Mouse (Mus musculus): ENCODE measurements around the gene Txndc8.

Txndc8 gene

DNA sequence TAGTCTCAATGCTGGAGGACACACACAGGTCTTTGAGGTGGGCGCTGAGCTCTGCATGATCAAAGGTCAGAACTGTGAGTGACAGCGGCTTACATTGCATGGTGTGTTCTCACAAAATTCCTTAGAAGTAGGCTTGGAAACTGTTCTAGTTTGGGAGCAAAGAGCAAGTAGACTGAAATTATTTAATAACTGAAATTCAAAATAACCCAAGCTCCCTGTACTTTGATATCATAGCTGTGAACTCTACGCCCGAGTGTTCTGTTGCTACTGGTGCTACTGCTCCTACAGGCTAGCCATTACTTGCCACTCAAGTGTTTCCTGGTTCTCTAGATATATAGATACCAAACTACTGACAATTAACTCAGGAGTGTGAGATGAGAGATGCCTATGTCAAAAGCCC lies 43.4 kb downstream of the Txndc8 start:
- TF ChIP-seq CTCF (conservative IDR thresholded peaks at IDR 0.05; ENCODE audit: low read length) (no peak), NANOG (IDR thresholded peaks at IDR 0.05; ENCODE audit: borderline replicate concordance, low read length) (no peak), POU5F1 (IDR thresholded peaks at IDR 0.05; ENCODE audit: borderline replicate concordance, low read length) (no peak)

DNA sequence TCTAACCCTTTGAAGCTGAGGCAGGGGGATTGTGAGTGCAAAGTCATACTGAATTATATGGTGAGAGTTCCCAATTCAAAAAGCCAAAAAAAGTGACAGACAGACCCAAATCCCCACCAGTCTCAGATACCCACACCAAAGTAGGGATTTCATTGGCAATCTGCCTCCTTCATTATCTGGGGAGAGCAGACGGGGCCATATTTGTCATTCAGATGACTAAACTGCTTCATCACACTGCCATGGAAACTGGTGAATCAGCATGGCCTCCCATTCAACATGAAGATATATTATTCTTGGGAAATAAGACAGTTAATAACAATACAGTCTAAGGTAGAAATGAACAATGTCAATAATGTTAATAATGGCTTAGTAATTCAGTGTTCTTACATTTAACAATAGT lies 44.8 kb downstream of the Txndc8 start:
- TF ChIP-seq CTCF (conservative IDR thresholded peaks at IDR 0.05; ENCODE audit: low read length): no peak
- no peak for TF ChIP-seq NANOG (IDR thresholded peaks at IDR 0.05; ENCODE audit: borderline replicate concordance, low read length)
- no peak for TF ChIP-seq POU5F1 (IDR thresholded peaks at IDR 0.05; ENCODE audit: borderline replicate concordance, low read length)
- Histone ChIP-seq H3K27me3 (ENCODE audit: insufficient read depth, low read length) (0 out of 2 replicates have a peak, but pooled peaks cover 1% of the 10 kb centered on the region), H3K4me3 (replicated peaks; ENCODE audit: low read length) (no peak overlapping the region), H3K36me3 (ENCODE audit: insufficient read depth, low read length) (no peaks in the 10 kb centered on the region), H3K9me3 (ENCODE audit: low read length) (no peaks in the 10 kb centered on the region), H3K4me1 (replicated peaks; ENCODE audit: low read depth, low read length) (peaks cover 2% of the 10 kb centered on the region; the same call in 1 of the 2 replicates)

More for the DNA sequence above, 43.4 kb downstream of the Txndc8 start:
- Histone ChIP-seq H3K36me3 (ENCODE audit: insufficient read depth, low read length) (no peaks in the 10 kb centered on the region), H3K4me3 (replicated peaks; ENCODE audit: low read length) (no peak overlapping the region), H3K9me3 (ENCODE audit: low read length) (no peaks in the 10 kb centered on the region), H3K27me3 (ENCODE audit: insufficient read depth, low read length) (no peaks in the 10 kb centered on the region), H3K4me1 (replicated peaks; ENCODE audit: low read depth, low read length) (no peaks in the 10 kb centered on the region)

DNA sequence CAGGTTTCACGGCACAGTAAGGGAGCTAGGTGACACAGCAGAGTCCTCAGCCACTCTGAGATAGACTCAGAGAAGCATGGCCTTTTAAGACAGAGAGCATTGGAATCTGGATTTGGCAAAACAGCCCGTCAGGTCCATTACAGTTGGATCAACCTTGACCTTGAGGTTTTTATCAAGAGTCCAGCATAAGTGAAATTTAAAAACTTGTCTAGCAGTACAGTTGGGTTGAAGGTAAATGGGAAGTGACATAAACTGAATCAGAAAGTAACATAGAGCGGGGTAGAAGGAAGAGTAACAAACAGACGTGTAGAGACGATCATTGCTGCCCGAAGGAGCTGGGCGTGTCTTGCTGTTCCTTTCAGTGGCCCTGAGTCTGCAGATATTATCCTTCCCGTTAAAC lies 49.9 kb downstream of the Txndc8 start:
- Histone ChIP-seq H3K36me3 (ENCODE audit: insufficient read depth, low read length) (peaks cover under 1% of the 10 kb centered on the region; the same call in 1 of the 2 replicates), H3K27me3 (ENCODE audit: insufficient read depth, low read length) (0 out of 2 replicates have a peak, but pooled peaks cover 9% of the 10 kb centered on the region), H3K9me3 (ENCODE audit: low read length) (no peaks in the 10 kb centered on the region), H3K4me1 (replicated peaks; ENCODE audit: low read depth, low read length) (peaks cover 38% of the 10 kb centered on the region), H3K4me3 (replicated peaks; ENCODE audit: low read length) (no peak overlapping the region)
- TF ChIP-seq POU5F1 (IDR thresholded peaks at IDR 0.05; ENCODE audit: borderline replicate concordance, low read length) (no peak), NANOG (IDR thresholded peaks at IDR 0.05; ENCODE audit: borderline replicate concordance, low read length) (no peak), CTCF (conservative IDR thresholded peaks at IDR 0.05; ENCODE audit: low read length) (no peak)

DNA sequence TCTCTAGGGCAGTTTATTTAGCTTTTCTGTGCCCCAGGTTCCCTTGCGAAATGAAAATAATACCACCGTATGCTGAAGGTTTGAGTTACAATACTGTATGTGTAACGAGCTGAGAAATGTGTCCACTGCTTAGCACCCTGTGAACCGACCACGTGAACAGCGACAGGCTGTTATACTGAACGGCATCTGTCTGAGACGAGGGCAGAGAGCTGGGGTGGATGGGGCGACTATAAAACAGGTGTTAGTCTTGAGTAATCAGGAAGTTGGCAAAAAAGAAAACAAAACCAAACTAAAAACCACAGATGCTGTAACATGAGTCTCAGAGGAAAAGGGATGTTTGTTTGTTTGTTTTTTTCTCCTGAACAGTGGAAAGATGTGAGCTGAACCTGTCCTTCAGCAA lies 50.8 kb downstream of the Txndc8 start:
- Histone ChIP-seq H3K4me1 (replicated peaks; ENCODE audit: low read depth, low read length) (peaks cover 47% of the 10 kb centered on the region), H3K27me3 (ENCODE audit: insufficient read depth, low read length) (0 out of 2 replicates have a peak, but pooled peaks cover 9% of the 10 kb centered on the region), H3K9me3 (ENCODE audit: low read length) (no peaks in the 10 kb centered on the region), H3K36me3 (ENCODE audit: insufficient read depth, low read length) (peaks cover 8% of the 10 kb centered on the region), H3K4me3 (replicated peaks; ENCODE audit: low read length) (no peak overlapping the region)
- TF ChIP-seq NANOG (IDR thresholded peaks at IDR 0.05; ENCODE audit: borderline replicate concordance, low read length) (no peak), CTCF (conservative IDR thresholded peaks at IDR 0.05; ENCODE audit: low read length) (no peak), POU5F1 (IDR thresholded peaks at IDR 0.05; ENCODE audit: borderline replicate concordance, low read length) (no peak)

GRCm38 (mm10) chr4:57957200-57958085 lies 51.5 kb downstream of the Txndc8 start:
- Histone ChIP-seq H3K4me1 (replicated peaks; ENCODE audit: low read depth, low read length) (peaks cover 53% of the 10 kb centered on the region), H3K27me3 (ENCODE audit: insufficient read depth, low read length) (0 out of 2 replicates have a peak, but pooled peaks cover 9% of the 10 kb centered on the region), H3K9me3 (ENCODE audit: low read length) (no peaks in the 10 kb centered on the region), H3K36me3 (ENCODE audit: insufficient read depth, low read length) (peaks cover 14% of the 10 kb centered on the region), H3K4me3 (replicated peaks; ENCODE audit: low read length) (peak overlapping the region; percentile 79)
- no peak for TF ChIP-seq POU5F1 (IDR thresholded peaks at IDR 0.05; ENCODE audit: borderline replicate concordance, low read length)
- TF ChIP-seq NANOG (IDR thresholded peaks at IDR 0.05; ENCODE audit: borderline replicate concordance, low read length): no peak
- TF ChIP-seq CTCF (conservative IDR thresholded peaks at IDR 0.05; ENCODE audit: low read length): no peak

DNA sequence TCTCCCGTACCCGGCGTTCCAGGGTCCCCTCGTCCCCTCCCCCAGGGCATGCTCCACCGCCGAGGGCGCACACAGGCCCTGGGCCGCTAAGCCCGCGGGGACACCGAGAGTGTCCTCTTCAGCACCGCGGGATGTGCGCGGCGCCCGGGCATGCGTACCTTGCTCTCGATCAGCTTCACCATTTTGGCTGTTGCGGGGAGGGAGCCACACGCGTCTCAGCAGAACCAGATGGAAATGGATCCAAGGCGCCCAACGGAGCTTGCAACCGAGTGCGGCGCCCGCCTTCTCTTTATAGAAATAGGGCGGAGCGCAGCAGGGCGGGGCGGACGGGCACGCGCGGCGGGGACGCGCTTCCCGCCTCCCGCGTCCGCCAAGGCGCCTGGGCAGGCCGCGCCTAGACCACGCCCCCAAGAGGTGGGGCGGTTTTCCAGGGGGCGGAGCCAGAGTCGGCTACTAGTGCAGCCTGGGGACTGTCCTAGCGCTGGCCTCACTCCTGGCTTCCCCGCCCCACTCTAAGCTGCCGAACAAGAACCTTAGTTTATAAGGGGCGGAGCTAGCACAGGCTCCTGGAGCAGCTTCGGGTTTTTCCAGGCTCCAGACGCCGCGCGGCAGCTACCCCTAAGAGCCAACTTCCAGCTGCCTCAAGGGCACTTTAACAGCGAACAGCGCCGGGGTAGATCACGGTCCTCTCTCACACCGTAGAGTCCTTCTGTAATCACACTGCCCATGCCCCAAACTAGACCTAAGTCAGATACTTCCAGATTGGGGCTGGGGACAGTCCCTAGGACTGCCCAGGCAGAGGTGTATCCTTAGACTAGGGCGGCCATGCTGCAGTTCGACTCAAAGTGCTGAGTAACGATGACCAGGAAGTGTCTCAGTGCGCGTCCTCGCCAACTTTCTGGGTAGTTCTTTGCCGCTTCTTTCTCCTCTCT lies 52.6 kb downstream of the Txndc8 start, which contains the start of gene Txn1:
Gene Txn1, minus strand, starts transcription at position 383 of the 932 bp plus-strand sequence.
- H3K4me1 ChIP-seq (replicated peaks; ENCODE audit: low read depth, low read length): peaks cover 62% of the 10 kb centered on the region
- H3K36me3 ChIP-seq (ENCODE audit: insufficient read depth, low read length): peaks cover 26% of the 10 kb centered on the region
- 0 out of 2 replicates have a peak, but pooled peaks cover 9% of the 10 kb centered on the region for H3K27me3 ChIP-seq (ENCODE audit: insufficient read depth, low read length)
- TF ChIP-seq CTCF (conservative IDR thresholded peaks at IDR 0.05; ENCODE audit: low read length) (no peak), NANOG (IDR thresholded peaks at IDR 0.05; ENCODE audit: borderline replicate concordance, low read length) (no peak), POU5F1 (IDR thresholded peaks at IDR 0.05; ENCODE audit: borderline replicate concordance, low read length) (no peak)
- H3K9me3 ChIP-seq (ENCODE audit: low read length): no peaks in the 10 kb centered on the region
- peak within 1 kb of the TSS; percentile 96 for H3K4me3 ChIP-seq (replicated peaks; ENCODE audit: low read length)

DNA sequence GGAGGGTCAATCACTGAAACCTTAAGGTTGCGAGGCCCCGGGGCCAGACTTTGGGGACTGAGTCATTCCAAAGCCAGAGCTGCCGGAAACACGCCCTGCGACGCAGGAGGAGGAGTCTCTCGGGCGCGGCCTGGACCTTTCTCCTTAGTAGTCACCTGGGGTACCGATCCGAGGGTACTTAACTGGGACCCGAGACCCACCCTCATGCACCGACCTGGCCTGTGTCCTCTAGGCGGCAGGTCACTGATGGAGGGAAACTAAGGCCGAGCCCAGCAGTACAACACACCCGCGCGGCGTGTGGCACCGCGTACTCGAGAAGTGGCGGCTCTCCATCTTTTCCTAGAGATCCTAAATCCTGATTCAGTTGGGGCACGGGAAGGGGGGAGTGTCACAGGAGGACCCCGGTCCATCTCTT lies 53.4 kb downstream of the Txndc8 start:
- Histone ChIP-seq H3K9me3 (ENCODE audit: low read length) (no peaks in the 10 kb centered on the region), H3K4me3 (replicated peaks; ENCODE audit: low read length) (peak overlapping the region; percentile 96), H3K4me1 (replicated peaks; ENCODE audit: low read depth, low read length) (peaks cover 68% of the 10 kb centered on the region)

More for the DNA sequence above, 53.4 kb downstream of the Txndc8 start:
- 0 out of 2 replicates have a peak, but pooled peaks cover 9% of the 10 kb centered on the region for H3K27me3 ChIP-seq (ENCODE audit: insufficient read depth, low read length)
- TF ChIP-seq NANOG (IDR thresholded peaks at IDR 0.05; ENCODE audit: borderline replicate concordance, low read length): no peak
- TF ChIP-seq CTCF (conservative IDR thresholded peaks at IDR 0.05; ENCODE audit: low read length): no peak
- no peak for TF ChIP-seq POU5F1 (IDR thresholded peaks at IDR 0.05; ENCODE audit: borderline replicate concordance, low read length)
- H3K36me3 ChIP-seq (ENCODE audit: insufficient read depth, low read length): peaks cover 33% of the 10 kb centered on the region

Measured in E14TG2a.4 (cell line).